Mouse (Mus musculus) hindbrain, embryonic 16.5 days (tissue): Measurements from ENCODE around the gene Lsm12. TPM values are rescaled to one million over a fixed set of nuclear protein-coding genes. Genes with fewer than 3 reads are reported as not detected.
A peak's percentile ranks its signal among the peaks of the same experiment; 100 is the strongest.

Source experiments
- ATAC-seq: fragments of 200-750 bp; cut with Nextera tagmentation; 2 replicates; pipeline ENCODE4 v1.8.0; 2017; ENCODE audit warnings: moderate TSS enrichment, moderate library complexity
- H3K27ac ChIP-seq: fragments of 300-500 bp; sonication (generic); 2 replicates; pipeline ENCODE4 v1.5.1; 2014; ENCODE audit warnings: low read depth, mild to moderate bottlenecking, control low read depth, low read length, moderate library complexity
- H3K27me3 ChIP-seq: fragments of 300-500 bp; sonication (generic); replicated peaks from 2 replicates; pipeline ENCODE4 v1.6.1; 2014; ENCODE audit warnings: low read length; ENCODE audit not compliant: control insufficient read depth, insufficient read depth
- H3K36me3 ChIP-seq: fragments of 300-500 bp; sonication (generic); 2 replicates; pipeline ENCODE4 v1.6.1; 2014; ENCODE audit warnings: mild to moderate bottlenecking, low read length, moderate library complexity, mixed read lengths; ENCODE audit not compliant: control insufficient read depth, insufficient read depth
- H3K4me1 ChIP-seq: fragments of 300-500 bp; sonication (generic); 2 replicates; pipeline ENCODE4 v1.6.1; 2014; ENCODE audit warnings: low read depth, low read length; ENCODE audit not compliant: control insufficient read depth, insufficient read depth
- H3K4me2 ChIP-seq: fragments of 300-500 bp; sonication (generic); 2 replicates; pipeline ENCODE4 v1.6.1; 2014; ENCODE audit warnings: mild to moderate bottlenecking, low read length, control low read depth, moderate library complexity
- H3K4me3 ChIP-seq: fragments of 300-500 bp; sonication (generic); 2 replicates; pipeline ENCODE4 v1.5.1; 2014; ENCODE audit warnings: mild to moderate bottlenecking, low read length, control low read depth, moderate library complexity
- H3K9ac ChIP-seq: fragments of 300-500 bp; sonication (generic); 2 replicates; pipeline ENCODE4 v1.6.1; 2014; ENCODE audit warnings: low read depth, mild to moderate bottlenecking, control low read depth, low read length, moderate library complexity
- H3K9me3 ChIP-seq: fragments of 300-500 bp; sonication (generic); 2 replicates; pipeline ENCODE4 v1.6.1; 2014; ENCODE audit warnings: mild to moderate bottlenecking, low read length, moderate library complexity; ENCODE audit not compliant: control insufficient read depth
- WGBS: fragments of 180-500 bp; shearing (Covaris S2); extraction: QIAGEN DNeasy Blood & Tissue Kit; methylation state at CpG from one replicate; pipeline ENCODE4 v1.1.7; 2014; 5-methylcytosine and 5-hydroxymethylcytosine counted together
- polyA plus RNA-seq: library from polyadenylated mRNA; unstranded; fragments of >200 nt; fragmentation: Nextera tagmentation; extraction: Ambion mirVana; gene quantifications from 2 replicates; pipeline ENCODE4 v1.2.1, GENCODE M21; 2015

The Lsm12 gene
- polyA plus RNA-seq, 1 experiment from 2014 or later, result 116 TPM

GRCm38 (mm10) chr11:102225221-102225620 lies 40.1 kb upstream of the Lsm12 start:
- H3K4me3 ChIP-seq, result no peak overlapping the region
- WGBS, result 62% methylated on average over 5 of the region's 5 CpGs
- no peaks in the 10 kb centered on the region for H3K36me3 ChIP-seq
- peak overlapping the region; percentile 51 for H3K4me2 ChIP-seq
- peak overlapping the region; percentile 45; the same call in 1 of the 2 replicates for H3K9ac ChIP-seq
- no peak for ATAC-seq
- H3K27me3 ChIP-seq, result no peaks in the 10 kb centered on the region
- peaks cover 51% of the 10 kb centered on the region for H3K4me1 ChIP-seq
- H3K9me3 ChIP-seq, result no peaks in the 10 kb centered on the region
- H3K27ac ChIP-seq, result no peak overlapping the region

- peak overlapping the region; percentile 51 for H3K4me2 ChIP-seq
- no peaks in the 10 kb centered on the region for H3K27me3 ChIP-seq
- no peak overlapping the region for H3K27ac ChIP-seq
- WGBS, result 7% methylated on average over 22 of the region's 22 CpGs
- H3K9me3 ChIP-seq, result no peaks in the 10 kb centered on the region
- H3K36me3 ChIP-seq, result no peaks in the 10 kb centered on the region
- peak overlapping the region; percentile 45; the same call in 1 of the 2 replicates for H3K9ac ChIP-seq
- H3K4me3 ChIP-seq, result peak overlapping the region; percentile 23
- peaks cover 55% of the 10 kb centered on the region for H3K4me1 ChIP-seq
- no peak for ATAC-seq
These were observed 39.6 kb upstream of the Lsm12 start for GRCm38 (mm10) chr11:102224686-102225085.

- WGBS, result 45% methylated on average over 6 of the region's 6 CpGs
- peak overlapping the region; percentile 24; the same call in 1 of the 2 replicates for H3K9ac ChIP-seq
- no peak for ATAC-seq
These were observed 38.1 kb upstream of the Lsm12 start for GRCm38 (mm10) chr11:102223166-102223565.

GRCm38 (mm10) chr11:102221954-102222351 lies 36.9 kb upstream of the Lsm12 start:
- Histone ChIP-seq H3K4me2 (no peak overlapping the region), H3K27me3 (no peaks in the 10 kb centered on the region), H3K9me3 (no peaks in the 10 kb centered on the region), H3K36me3 (no peaks in the 10 kb centered on the region), H3K9ac (no peak overlapping the region), H3K4me1 (peaks cover 63% of the 10 kb centered on the region), H3K4me3 (no peak overlapping the region), H3K27ac (no peak overlapping the region)
- 82% methylated on average over 8 of the region's 8 CpGs for WGBS
- ATAC-seq, result no peak

More at GRCm38 (mm10) chr11:102223166-102223565, 38.1 kb upstream of the Lsm12 start:
- Histone ChIP-seq H3K4me1 (peaks cover 64% of the 10 kb centered on the region), H3K27ac (no peak overlapping the region), H3K4me2 (no peak overlapping the region), H3K9me3 (no peaks in the 10 kb centered on the region), H3K36me3 (no peaks in the 10 kb centered on the region), H3K27me3 (no peaks in the 10 kb centered on the region), H3K4me3 (no peak overlapping the region)

GRCm38 (mm10) chr11:102221243-102221953 lies 36.3 kb upstream of the Lsm12 start:
- Histone ChIP-seq H3K9me3 (no peaks in the 10 kb centered on the region), H3K9ac (no peak overlapping the region), H3K4me1 (peaks cover 62% of the 10 kb centered on the region), H3K27ac (no peak overlapping the region), H3K4me3 (no peak overlapping the region), H3K27me3 (no peaks in the 10 kb centered on the region), H3K4me2 (no peak overlapping the region), H3K36me3 (no peaks in the 10 kb centered on the region)
- WGBS, result 85% methylated on average over 8 of the region's 8 CpGs
- no peak for ATAC-seq

- Histone ChIP-seq H3K4me3 (no peak overlapping the region), H3K27ac (no peak overlapping the region), H3K9ac (no peak overlapping the region), H3K9me3 (no peaks in the 10 kb centered on the region), H3K4me1 (peaks cover 63% of the 10 kb centered on the region), H3K36me3 (no peaks in the 10 kb centered on the region), H3K4me2 (no peak overlapping the region), H3K27me3 (no peaks in the 10 kb centered on the region)
- WGBS, result 70% methylated on average over 6 of the region's 6 CpGs
- no peak for ATAC-seq
These were observed 35.4 kb upstream of the Lsm12 start for GRCm38 (mm10) chr11:102220451-102220850.

- 77% methylated on average over 4 of the region's 4 CpGs for WGBS
- no peak overlapping the region for H3K9ac ChIP-seq
- peaks cover 65% of the 10 kb centered on the region for H3K4me1 ChIP-seq
- H3K4me2 ChIP-seq, result no peak overlapping the region
- no peaks in the 10 kb centered on the region for H3K36me3 ChIP-seq
- no peak for ATAC-seq
- H3K27ac ChIP-seq, result no peak overlapping the region
- no peak overlapping the region for H3K4me3 ChIP-seq
- H3K27me3 ChIP-seq, result no peaks in the 10 kb centered on the region
- no peaks in the 10 kb centered on the region for H3K9me3 ChIP-seq
These were observed 34.9 kb upstream of the Lsm12 start for GRCm38 (mm10) chr11:102219994-102220346.

- Histone ChIP-seq H3K4me1 (peaks cover 65% of the 10 kb centered on the region), H3K27ac (peak overlapping the region; percentile 54), H3K9me3 (no peaks in the 10 kb centered on the region), H3K4me3 (no peak overlapping the region; the same call in 1 of the 2 replicates), H3K36me3 (no peaks in the 10 kb centered on the region), H3K4me2 (peak overlapping the region; percentile 57), H3K9ac (peak overlapping the region; percentile 52), H3K27me3 (no peaks in the 10 kb centered on the region)
- ATAC-seq, result no peak; the same call in 1 of the 2 replicates
- WGBS, result 62% methylated on average over 13 of the region's 14 CpGs
These were observed 34.3 kb upstream of the Lsm12 start for GRCm38 (mm10) chr11:102219247-102219993.

GRCm38 (mm10) chr11:102218783-102219182 lies 33.7 kb upstream of the Lsm12 start:
- no peaks in the 10 kb centered on the region for H3K9me3 ChIP-seq
- peak overlapping the region; percentile 57 for H3K4me2 ChIP-seq
- peak overlapping the region; percentile 68 for H3K27ac ChIP-seq
- H3K36me3 ChIP-seq, result no peaks in the 10 kb centered on the region
- H3K27me3 ChIP-seq, result no peaks in the 10 kb centered on the region
- H3K9ac ChIP-seq, result peak overlapping the region; percentile 52
- ATAC-seq, result peak; percentile 84
- peak overlapping the region; percentile 33 for H3K4me3 ChIP-seq
- WGBS, result 1% methylated on average over 10 of the region's 10 CpGs
- peaks cover 67% of the 10 kb centered on the region for H3K4me1 ChIP-seq
